Mouse (Mus musculus) MEL (cell line): ENCODE data around the gene Sdhaf1.

Experiments
- CTCF ChIP-seq, 3 experiments: IDR thresholded peaks in 2 of 3; conservative IDR thresholded peaks in 1 of 3; 2 replicates each; pipeline ENCODE4 v1.5.1; 2011 to 2012; ENCODE audit warnings: low read length in 3 of 3, low read depth in 2 of 3, mild to moderate bottlenecking in 2 of 3, improper control_type of control experiment in 1 of 3, inconsistent platforms in 1 of 3, mixed read lengths in 1 of 3, moderate library complexity in 1 of 3; ENCODE audit not compliant: control insufficient read depth in 1 of 3, insufficient read depth in 1 of 3, poor library complexity in 1 of 3, severe bottlenecking in 1 of 3
- E2F4 ChIP-seq: IDR thresholded peaks from 2 replicates; pipeline ENCODE4 v1.6.1; 2011; ENCODE audit warnings: low read depth, low read length, improper control_type of control experiment, borderline replicate concordance
- GATA1 ChIP-seq: IDR thresholded peaks from 2 replicates; pipeline ENCODE4 v1.6.1; 2011; ENCODE audit warnings: low read depth, low read length, improper control_type of control experiment
- HCFC1 ChIP-seq: IDR thresholded peaks from 2 replicates; pipeline ENCODE4 v1.6.1; 2012; ENCODE audit warnings: low read depth, mild to moderate bottlenecking, inconsistent platforms, low read length, improper control_type of control experiment, moderate library complexity
- MAFK ChIP-seq: IDR thresholded peaks from 2 replicates; pipeline ENCODE4 v1.6.1; 2011; ENCODE audit warnings: low read depth, mild to moderate bottlenecking, low read length, improper control_type of control experiment, borderline replicate concordance
- MAX ChIP-seq: IDR thresholded peaks from 2 replicates; pipeline ENCODE4 v1.6.1; 2011; ENCODE audit warnings: low read length, improper control_type of control experiment
- MYB ChIP-seq: IDR thresholded peaks from 2 replicates; pipeline ENCODE4 v1.6.1; 2011; ENCODE audit warnings: mild to moderate bottlenecking, low read depth, low read length, improper control_type of control experiment
- POLR2A ChIP-seq, 2 experiments: IDR thresholded peaks; 2 replicates each; pipeline ENCODE4 v1.6.1; 2011 to 2012; ENCODE audit warnings: low read length in 2 of 2, mild to moderate bottlenecking in 2 of 2, control low read depth in 1 of 2, improper control_type of control experiment in 1 of 2, low read depth in 1 of 2, moderate library complexity in 1 of 2; ENCODE audit not compliant: control insufficient read depth in 1 of 2, insufficient read depth in 1 of 2, poor library complexity in 1 of 2
- USF1 ChIP-seq: IDR thresholded peaks from 2 replicates; pipeline ENCODE4 v1.6.1; 2014; ENCODE audit warnings: low read depth, mild to moderate bottlenecking, inconsistent platforms, low read length, improper control_type of control experiment, moderate library complexity
- ZC3H11A ChIP-seq: IDR thresholded peaks from 2 replicates; pipeline ENCODE4 v1.6.1; 2012; ENCODE audit warnings: low read depth, mild to moderate bottlenecking, inconsistent platforms, low read length, improper control_type of control experiment
- ZKSCAN1 ChIP-seq: IDR thresholded peaks from 2 replicates; pipeline ENCODE4 v1.6.1; 2012; ENCODE audit warnings: low read depth, mild to moderate bottlenecking, inconsistent platforms, low read length, improper control_type of control experiment, moderate library complexity

- TF ChIP-seq GATA1 = no peak
- TF ChIP-seq MYB = no peak
- TF ChIP-seq MAFK = peak; percentile 67; the same call in 1 of the 2 replicates
- no peak for TF ChIP-seq ZC3H11A
- TF ChIP-seq HCFC1 = no peak
- no peak for TF ChIP-seq ZKSCAN1
- TF ChIP-seq MAX = peak; percentile 99
- TF ChIP-seq CTCF (IDR thresholded peaks at IDR 0.05 in 2 of 3, conservative IDR thresholded peaks at IDR 0.05 in 1 of 3; ENCODE audit: control insufficient read depth in 1 of 3, insufficient read depth in 1 of 3, low read depth in 2 of 3, low read length in 3 of 3, poor library complexity in 1 of 3, severe bottlenecking in 1 of 3) = no peak
- TF ChIP-seq USF1 = peak; percentile 98
- no peak for TF ChIP-seq POLR2A (IDR thresholded peaks at IDR 0.05; ENCODE audit: control insufficient read depth in 1 of 2, insufficient read depth in 1 of 2, low read depth in 1 of 2, low read length in 2 of 2, poor library complexity in 1 of 2)
- TF ChIP-seq E2F4 = no peak
Observed at GRCm38 (mm10) chr7:30280670-30281138, 43.0 kb downstream of the Sdhaf1 start.
